Mouse (Mus musculus) spleen, adult 2 months (tissue): Measurements from ENCODE around the gene Ret.

Source experiments
- CTCF ChIP-seq: fragments of 200-500 bp; IDR thresholded peaks from 2 replicates; pipeline ENCODE4 v1.5.1; 2011; ENCODE audit warnings: mild to moderate bottlenecking, inconsistent platforms; ENCODE audit not compliant: insufficient read depth, insufficient read length, insufficient replicate concordance; ENCODE audit errors: extremely low read depth
- POLR2A ChIP-seq: fragments of 200-500 bp; IDR thresholded peaks from 2 replicates; pipeline ENCODE4 v1.6.1; 2011; ENCODE audit warnings: low read depth, low read length, inconsistent platforms

DNA sequence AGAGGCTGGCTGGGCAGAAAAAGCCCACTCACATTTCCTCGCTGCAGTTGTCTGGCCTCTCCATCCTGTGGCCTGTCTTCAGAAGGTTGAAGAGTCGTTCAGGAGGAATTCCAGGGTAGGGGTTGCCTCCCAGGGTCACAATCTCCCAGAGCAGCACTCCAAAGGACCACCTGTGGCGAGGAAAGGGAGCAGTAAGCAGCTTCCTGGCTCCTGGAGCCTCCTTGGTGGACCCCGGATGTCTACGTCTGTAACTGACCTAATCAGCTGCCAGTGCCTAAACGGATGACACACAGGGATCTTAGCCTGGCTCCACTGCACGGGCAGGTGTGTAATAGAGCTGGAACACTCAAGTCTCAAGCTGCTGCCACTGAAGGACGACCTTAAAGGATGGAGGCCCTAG, 32.8 kb downstream of the Ret start:
- TF ChIP-seq CTCF (no peak), POLR2A (no peak)
